Mouse (Mus musculus) right cerebral cortex, postnatal 10 days (tissue): ENCODE data around the gene Gm10803.
A peak's percentile ranks its signal among the peaks of the same experiment; 100 is the strongest.

Experiments used
- DNase-seq, 2 experiments: peaks; one replicate each; pipeline ENCODE4 v3.0.0; 2021; ENCODE audit warnings: low spot score in 2 of 2

The Gm10803 gene

GRCm38 (mm10) chr2:93592164-93592790 lies 31.9 kb downstream of the Gm10803 start:
- DNase-seq: no peak

- DNase-seq: no peak
Measured at GRCm38 (mm10) chr2:93593121-93593520, 32.8 kb downstream of the Gm10803 start.

DNA sequence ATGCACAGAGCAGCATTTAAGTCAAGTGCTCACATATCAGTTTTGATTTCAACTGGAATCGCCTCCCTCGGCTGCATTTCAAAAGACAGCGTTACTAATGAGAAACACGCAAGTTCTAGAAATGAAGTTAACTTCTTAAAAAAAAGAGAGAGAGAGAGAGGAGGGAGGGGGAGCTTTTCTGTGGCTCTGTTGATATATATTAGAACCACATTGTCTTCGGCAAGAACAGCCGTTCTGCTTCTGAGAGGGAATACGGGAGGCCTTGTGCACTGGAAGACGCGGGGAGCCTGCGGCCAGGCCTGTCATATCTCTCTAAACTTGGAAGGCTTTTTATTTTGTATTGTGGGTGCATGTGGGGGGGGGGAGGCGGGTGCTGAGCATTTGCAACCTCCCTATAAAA lies 36.8 kb downstream of the Gm10803 start:
- DNase-seq: no peak

- peak; percentile 70 to 71 for DNase-seq
Measured at GRCm38 (mm10) chr2:93599731-93600130, 39.4 kb downstream of the Gm10803 start.

DNA sequence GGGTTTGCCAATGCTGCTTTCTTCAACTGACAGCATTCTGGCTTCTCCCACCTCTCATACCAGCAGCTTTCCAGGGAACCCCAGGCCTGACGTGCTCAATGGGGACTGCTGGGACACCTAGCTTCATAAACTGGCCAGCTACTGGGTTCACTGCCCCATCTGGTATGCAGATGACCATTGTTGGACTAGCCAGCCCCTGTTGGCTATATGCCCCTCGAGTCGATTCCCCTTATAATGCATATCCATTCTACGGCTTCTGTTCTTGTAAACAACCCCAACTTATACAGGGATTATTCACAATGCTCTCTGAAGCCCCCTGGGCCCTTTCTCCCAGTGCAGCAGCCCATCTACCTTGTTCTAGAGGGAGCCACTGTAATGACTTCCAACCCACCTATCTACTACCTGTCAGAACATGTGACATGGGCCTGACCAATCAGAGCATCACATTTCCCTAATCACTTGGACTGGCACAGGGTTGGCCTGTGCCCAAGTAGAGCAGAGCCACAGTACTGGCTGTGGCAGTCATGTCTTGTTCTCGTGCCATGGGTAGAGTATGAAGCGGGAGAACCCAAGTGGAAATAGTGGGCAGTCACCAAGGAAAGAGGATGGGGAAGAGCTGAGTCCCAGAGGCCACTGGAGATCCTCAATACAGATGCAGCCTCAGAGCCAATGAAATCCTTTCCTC lies 44.4 kb downstream of the Gm10803 start:
- no peak for DNase-seq

GRCm38 (mm10) chr2:93608800-93609199 lies 48.4 kb downstream of the Gm10803 start:
- no peak for DNase-seq

DNA sequence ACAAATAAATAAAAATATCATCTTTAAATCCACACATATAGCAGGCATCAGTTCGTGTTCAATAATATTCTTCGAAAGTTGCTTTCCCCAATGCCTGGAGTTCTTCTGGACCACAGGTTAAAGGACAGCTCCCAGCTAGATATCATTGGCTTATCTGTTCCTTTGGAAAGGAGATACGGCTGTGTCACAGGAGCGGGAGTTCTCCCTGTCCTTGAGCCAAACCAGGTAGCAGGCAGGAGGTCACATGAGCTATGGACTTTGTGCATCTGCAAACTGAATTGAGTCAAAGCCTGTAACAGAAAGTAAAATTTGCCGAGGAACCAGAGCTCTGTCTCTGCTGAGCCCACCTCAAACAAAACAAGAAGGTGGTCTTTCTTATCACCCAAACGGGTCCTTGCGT lies 52.7 kb downstream of the Gm10803 start:
- no peak for DNase-seq
